Comparison of ENCODE assay signal across 8 mouse cellular contexts in the genomic region with DNA sequence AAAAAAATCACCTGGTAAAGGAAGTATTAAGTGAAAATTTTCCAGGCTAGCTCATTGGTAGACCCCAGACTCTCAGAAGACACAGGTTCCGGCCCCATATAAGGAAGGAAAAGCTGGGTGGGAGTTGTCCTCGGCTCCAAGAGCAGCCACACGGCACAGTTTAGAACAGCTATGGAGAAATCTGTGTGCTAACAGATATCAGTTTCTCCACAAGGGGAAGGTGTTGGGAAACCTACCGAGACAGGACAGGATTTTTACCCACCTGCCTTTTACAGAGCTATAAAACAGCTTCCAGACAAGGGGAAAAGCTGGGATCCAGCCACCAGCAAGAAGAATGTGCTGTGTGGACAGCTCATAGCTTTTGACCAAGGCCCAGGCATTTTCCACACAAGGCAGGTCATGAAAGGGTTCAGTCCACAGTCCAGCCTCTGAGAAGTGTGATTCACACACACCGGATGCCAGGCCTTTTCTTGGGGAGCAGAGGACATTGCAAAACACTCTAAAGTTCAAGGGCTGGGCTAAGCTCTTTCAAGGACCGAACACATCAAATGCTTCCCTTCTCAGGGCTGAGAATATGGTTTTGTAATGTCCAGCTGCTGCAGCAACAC. TPM values are rescaled to one million over a fixed set of nuclear protein-coding genes. Genes with fewer than 3 reads are reported as not detected.
A peak's percentile ranks its signal among the peaks of the same experiment; 100 is the strongest.
DNase-seq lines count a peak whose midpoint lies in the region; ATAC-seq lines count a peak whose summit lies in the region.

No protein-coding gene starts in this region.

- H3K9me3 ChIP-seq in heart, embryonic 14.5 days (ENCODE audit: control insufficient read depth, low read length): no peaks in the 10 kb centered on the region
- H3K9me3 ChIP-seq in limb, embryonic 15.5 days: no peaks in the 10 kb centered on the region
- H3K9me3 ChIP-seq in hindbrain, embryonic 14.5 days (ENCODE audit: control insufficient read depth, low read length): no peaks in the 10 kb centered on the region

- peak; percentile 61 for DNase-seq in ovary, adult 18-20 months (ENCODE audit: low spot score)
- DNase-seq in ovary, postnatal 14 days (ENCODE audit: low spot score): no peak
- peak; percentile 63 to 70 for DNase-seq in urinary bladder, postnatal 36 days (ENCODE audit: low spot score in 2 of 2)
- no peak for DNase-seq in cerebellum, postnatal 36 days
- DNase-seq in hindbrain, embryonic 14.5 days (ENCODE audit: low spot score): no peak
- no peak for DNase-seq in spleen, postnatal 10 days (ENCODE audit: low spot score in 2 of 2)

- H3K4me2 ChIP-seq in heart, embryonic 14.5 days (ENCODE audit: low read length): no peak overlapping the region
- no peak overlapping the region for H3K4me2 ChIP-seq in limb, embryonic 15.5 days
- no peak overlapping the region for H3K4me2 ChIP-seq in hindbrain, embryonic 14.5 days (replicated peaks)

- H3K36me3 ChIP-seq in heart, embryonic 14.5 days (ENCODE audit: control insufficient read depth, insufficient read depth, low read length): peaks cover 21% of the 10 kb centered on the region
- peaks cover 15% of the 10 kb centered on the region for H3K36me3 ChIP-seq in limb, embryonic 15.5 days
- 0 out of 2 replicates have a peak, but pooled peaks cover 10% of the 10 kb centered on the region for H3K36me3 ChIP-seq in hindbrain, embryonic 14.5 days (replicated peaks; ENCODE audit: control insufficient read depth, insufficient read depth)

- H3K27me3 ChIP-seq in heart, embryonic 14.5 days (ENCODE audit: control insufficient read depth, insufficient read depth, low read length): no peaks in the 10 kb centered on the region
- H3K27me3 ChIP-seq in limb, embryonic 15.5 days: no peaks in the 10 kb centered on the region
- H3K27me3 ChIP-seq in hindbrain, embryonic 14.5 days (ENCODE audit: control insufficient read depth, insufficient read depth, low read length): no peaks in the 10 kb centered on the region

- 0 out of 4 replicates have a peak overlapping the region, but pooled peaks of 1 of the 2 experiments have one; percentile 17 for H3K27ac ChIP-seq in heart, embryonic 14.5 days (replicated peaks in 1 of 2; ENCODE audit: control insufficient read depth in 1 of 2, insufficient read depth in 1 of 2, low read depth in 2 of 2, low read length in 2 of 2)
- H3K27ac ChIP-seq in limb, embryonic 15.5 days: peak overlapping the region; percentile 72
- H3K27ac ChIP-seq in hindbrain, embryonic 14.5 days: no peak overlapping the region

- H3K9ac ChIP-seq in heart, embryonic 14.5 days (ENCODE audit: low read length): 0 out of 2 replicates have a peak overlapping the region, but pooled peaks have one; percentile 34
- no peak overlapping the region for H3K9ac ChIP-seq in limb, embryonic 15.5 days
- H3K9ac ChIP-seq in hindbrain, embryonic 14.5 days: no peak overlapping the region

- 33% methylated on average over 6 of the region's 6 CpGs for WGBS in heart, embryonic 14.5 days
- WGBS in limb, embryonic 15.5 days: 46% methylated on average over 6 of the region's 6 CpGs
- 80% methylated on average over 6 of the region's 6 CpGs for WGBS in hindbrain, embryonic 14.5 days

- ATAC-seq in heart, embryonic 14.5 days (ENCODE audit: insufficient number of reproducible peaks, insufficient read depth, low FRiP score, low read depth): no peak
- ATAC-seq in limb, embryonic 15.5 days (ENCODE audit: insufficient number of reproducible peaks, low FRiP score, low TSS enrichment, low read depth): no peak
- no peak for ATAC-seq in hindbrain, embryonic 14.5 days (ENCODE audit: low FRiP score)

- H3K4me1 ChIP-seq in heart, embryonic 14.5 days (ENCODE audit: control insufficient read depth in 2 of 2, insufficient read depth in 2 of 2, low read length in 2 of 2): peaks cover 11 to 25% of the 10 kb centered on the region in 2 experiments
- H3K4me1 ChIP-seq in limb, embryonic 15.5 days: peaks cover 20% of the 10 kb centered on the region
- H3K4me1 ChIP-seq in hindbrain, embryonic 14.5 days (replicated peaks; ENCODE audit: control insufficient read depth, insufficient read depth, low read length): no peaks in the 10 kb centered on the region

- no peak overlapping the region for H3K4me3 ChIP-seq in heart, embryonic 14.5 days (ENCODE audit: control insufficient read depth in 1 of 2, insufficient read depth in 1 of 2, low read depth in 1 of 2, low read length in 2 of 2)
- no peak overlapping the region for H3K4me3 ChIP-seq in limb, embryonic 15.5 days
- H3K4me3 ChIP-seq in hindbrain, embryonic 14.5 days (replicated peaks; ENCODE audit: low read length): no peak overlapping the region

RNA-seq across cellular contexts. Expression of gene Fblim1, which starts 32.4 kb away (rescaled TPM):
- 45.2 and 45.7 TPM in 2 replicates for polyA plus RNA-seq in heart, embryonic 14.5 days (2014; fragmentation: Nextera tagmentation; extraction: Ambion mirVana)
- polyA plus RNA-seq in limb, embryonic 15.5 days (2015; fragmentation: Nextera tagmentation; extraction: Ambion mirVana): 27.1 and 29.3 TPM in 2 replicates
- 41.3 and 43.6 TPM in 2 replicates for polyA plus RNA-seq in hindbrain, embryonic 14.5 days (2014; fragmentation: Nextera tagmentation; extraction: Ambion mirVana)

RNA-seq across cellular contexts. Expression of gene Spen, which starts 35.1 kb away (rescaled TPM):
- polyA plus RNA-seq in heart, embryonic 14.5 days (2014; fragmentation: Nextera tagmentation; extraction: Ambion mirVana): 9.6 and 10.7 TPM in 2 replicates
- 7.2 and 9.0 TPM in 2 replicates for polyA plus RNA-seq in limb, embryonic 15.5 days (2015; fragmentation: Nextera tagmentation; extraction: Ambion mirVana)
- 20.3 and 20.4 TPM in 2 replicates for polyA plus RNA-seq in hindbrain, embryonic 14.5 days (2014; fragmentation: Nextera tagmentation; extraction: Ambion mirVana)

RNA-seq across cellular contexts. Expression of gene Tmem82, which starts 45.0 kb away (rescaled TPM):
- polyA plus RNA-seq in heart, embryonic 14.5 days (2014; fragmentation: Nextera tagmentation; extraction: Ambion mirVana): 0.19 and 0.43 TPM in 2 replicates
- polyA plus RNA-seq in limb, embryonic 15.5 days (2015; fragmentation: Nextera tagmentation; extraction: Ambion mirVana): 0.20 and 0.29 TPM in 2 replicates
- polyA plus RNA-seq in hindbrain, embryonic 14.5 days (2014; fragmentation: Nextera tagmentation; extraction: Ambion mirVana): 0.17 TPM in 1 of 2 replicates, not detected in the other

RNA-seq across cellular contexts. Expression of gene Slc25a34, which starts 50.2 kb away (rescaled TPM):
- 0.09 and 0.19 TPM in 2 replicates for polyA plus RNA-seq in heart, embryonic 14.5 days (2014; fragmentation: Nextera tagmentation; extraction: Ambion mirVana)
- polyA plus RNA-seq in limb, embryonic 15.5 days (2015; fragmentation: Nextera tagmentation; extraction: Ambion mirVana): 0.14 and 0.52 TPM in 2 replicates
- not detected in 2 replicates for polyA plus RNA-seq in hindbrain, embryonic 14.5 days (2014; fragmentation: Nextera tagmentation; extraction: Ambion mirVana)

Comparison
In these comparisons a context has a peak if more than half of its experiments do, and no peak if none do; other contexts are left out.
1. DNase-seq: peak in ovary, adult 18-20 months (single experiment) and urinary bladder, postnatal 36 days (2 of 2); none in ovary, postnatal 14 days (single experiment), cerebellum, postnatal 36 days (0 of 2), hindbrain, embryonic 14.5 days (single experiment) and spleen, postnatal 10 days (0 of 2).